Mouse (Mus musculus) hematopoietic stem cell, adult 5-6 weeks (primary cell): ENCODE measurements at regions not wholly inside any gene's neighbourhood (a gene's known extent, or its start where the extent isn't known, plus 50 kb on each side); places are given as distances from the start of the nearest gene placed in this dataset.

ENCODE experiments used
- ATAC-seq, 2 experiments: fragments of 125-278 bp in 1 of 2; replicated peaks in 1 of 2; 2 replicates each; pipeline ENCODE4 v1.8.0; 2016 to 2017; ENCODE audit warnings: inconsistent platforms in 2 of 2, mild to moderate bottlenecking in 2 of 2, moderate number of reproducible peaks in 2 of 2, low read depth in 1 of 2, moderate TSS enrichment in 1 of 2; ENCODE audit not compliant: low FRiP score in 2 of 2, poor library complexity in 2 of 2, severe bottlenecking in 2 of 2, insufficient read depth in 1 of 2, low TSS enrichment in 1 of 2

- no peak for ATAC-seq
These were observed 345.0 kb upstream of the Sphkap start for GRCm38 (mm10) chr1:83752976-83753375.

- ATAC-seq, result no peak
These were observed 341.0 kb upstream of the Sphkap start for GRCm38 (mm10) chr1:83748974-83749373.

- ATAC-seq, result no peak
These were observed 340.1 kb upstream of the Sphkap start for GRCm38 (mm10) chr1:83748061-83748460.

GRCm38 (mm10) chr1:83747412-83747811, 339.4 kb upstream of the Sphkap start:
- peak in 1 of 2 experiments; percentile 40; a peak in 1 of 4 replicates for ATAC-seq

- peak; percentile 76 to 79; a peak in 2 of 4 replicates for ATAC-seq
These were observed 338.0 kb upstream of the Sphkap start for GRCm38 (mm10) chr1:83746036-83746435.

GRCm38 (mm10) chr1:83736428-83737117, 328.6 kb upstream of the Sphkap start:
- ATAC-seq, result no peak

GRCm38 (mm10) chr1:83731682-83732081, 323.7 kb upstream of the Sphkap start:
- peak; percentile 99 for ATAC-seq

- no peak for ATAC-seq
These were observed 320.8 kb upstream of the Sphkap start for GRCm38 (mm10) chr1:83728810-83729209.

GRCm38 (mm10) chr1:83727938-83728337, 319.9 kb upstream of the Sphkap start:
- no peak for ATAC-seq

GRCm38 (mm10) chr1:83727215-83727614, 319.2 kb upstream of the Sphkap start:
- peak; percentile 47 to 62; a peak in 3 of 4 replicates for ATAC-seq

GRCm38 (mm10) chr1:83723096-83723495, 315.1 kb upstream of the Sphkap start:
- ATAC-seq, result no peak

- ATAC-seq, result no peak
These were observed 312.2 kb upstream of the Sphkap start for GRCm38 (mm10) chr1:83720166-83720565.

- ATAC-seq, result 0 out of 4 replicates have a peak, but pooled peaks of 1 of the 2 experiments have one; percentile 42
These were observed 309.1 kb upstream of the Sphkap start for GRCm38 (mm10) chr1:83717056-83717455.

- no peak for ATAC-seq
These were observed 293.9 kb upstream of the Sphkap start for GRCm38 (mm10) chr1:83701696-83702404.

- no peak for ATAC-seq
These were observed 289.4 kb upstream of the Sphkap start for GRCm38 (mm10) chr1:83697422-83697821.

- no peak for ATAC-seq
These were observed 277.2 kb upstream of the Sphkap start for GRCm38 (mm10) chr1:83685221-83685620.

GRCm38 (mm10) chr1:83665326-83665725, 257.3 kb upstream of the Sphkap start:
- no peak for ATAC-seq
